In genomic region chr8:107384651-107385050, GRCm38 (mm10) we compare ENCODE assay signal across 24 mouse cellular contexts.
"Had no signal": no experiment of that assay in that cellular context is flagged by ENCODE, and none has a peak within 500 bp of the region (broad histone marks: within the 10 kb centered on the region; RNA-seq: fewer than 3 reads in every experiment).

No protein-coding gene starts in this region.

- H3K4me3 ChIP-seq: gastrocnemius, adult 2 months; heart, adult 2 months; hindbrain, embryonic 10.5 days; hindbrain, embryonic 12.5 days; intestine, embryonic 15.5 days; layer of hippocampus, adult 2 months; left cerebral cortex, adult 2 months; limb, embryonic 10.5 days; limb, embryonic 12.5 days had no signal

- H3K9ac ChIP-seq: hindbrain, embryonic 12.5 days; hindbrain, embryonic 14.5 days; intestine, embryonic 15.5 days; limb, embryonic 12.5 days; liver, embryonic 14.5 days had no signal

- H3K4me1 ChIP-seq: hindbrain, embryonic 10.5 days; hindbrain, embryonic 12.5 days had no signal

- H3K4me2 ChIP-seq: heart, embryonic 11.5 days; hindbrain, embryonic 12.5 days; hindbrain, embryonic 14.5 days; intestine, embryonic 15.5 days; limb, embryonic 12.5 days; liver, embryonic 11.5 days had no signal

- DNase-seq: gastrocnemius, adult 2 months; gastrocnemius, postnatal 10 days; gastrocnemius, postnatal 25 days; heart, adult 2 months; heart, postnatal 4 days; kidney, adult 18-20 months; kidney, adult 8-10 months; kidney, postnatal 10 days; kidney, postnatal 25 days; kidney, postnatal 4 days had no signal

- H3K9me3 ChIP-seq: hindbrain, embryonic 10.5 days; hindbrain, embryonic 12.5 days; intestine, embryonic 15.5 days; limb, embryonic 10.5 days; limb, embryonic 12.5 days had no signal

- H3K27ac ChIP-seq: gastrocnemius, adult 2 months; hindbrain, embryonic 10.5 days; hindbrain, embryonic 12.5 days; hindbrain, embryonic 14.5 days; intestine, embryonic 15.5 days; layer of hippocampus, adult 2 months; left cerebral cortex, adult 2 months; limb, embryonic 10.5 days; limb, embryonic 12.5 days; liver, embryonic 14.5 days had no signal

- H3K27me3 ChIP-seq: intestine, embryonic 15.5 days had no signal

- ATAC-seq: hindbrain, embryonic 16.5 days; inflammation-experienced regulatory T-cells, adult 6 months; intestine, embryonic 15.5 days; intestine, postnatal 0 days had no signal
